Mouse (Mus musculus) liver, embryonic 14.5 days (tissue): ENCODE measurements at regions not wholly inside any gene's neighbourhood (a gene's known extent, or its start where the extent isn't known, plus 50 kb on each side); places are given as distances from the start of the nearest gene placed in this dataset.

Source experiments
- ATAC-seq: fragments of 200-750 bp; cut with Nextera tagmentation; 2 replicates; pipeline ENCODE4 v1.8.0; 2017; ENCODE audit warnings: moderate number of reproducible peaks, mild to moderate bottlenecking, moderate library complexity; ENCODE audit not compliant: insufficient read depth
- DNase-seq, 3 experiments: peaks; one replicate each; pipeline ENCODE4 v3.0.0-alpha.2; 2012 to 2013; ENCODE audit warnings: low read depth in 3 of 3, low spot score in 3 of 3
- H3K27ac ChIP-seq: fragments of 300-500 bp; sonication (generic); 2 replicates; pipeline ENCODE4 v1.5.1; 2014; ENCODE audit warnings: moderate library complexity, mild to moderate bottlenecking, control low read depth, inconsistent platforms
- H3K27me3 ChIP-seq: fragments of 300-500 bp; sonication (generic); 2 replicates; pipeline ENCODE4 v1.6.1; 2014; ENCODE audit warnings: mild to moderate bottlenecking, low read length, moderate library complexity; ENCODE audit not compliant: control insufficient read depth, insufficient read depth
- H3K36me3 ChIP-seq: fragments of 300-500 bp; sonication (generic); replicated peaks from 2 replicates; pipeline ENCODE4 v1.6.1; 2014; ENCODE audit warnings: low read depth; ENCODE audit not compliant: control insufficient read depth, insufficient read depth
- H3K4me1 ChIP-seq, 2 experiments: fragments of 200-500 bp in 1 of 2; fragments of 300-500 bp in 1 of 2; sonication (generic) in 1 of 2; replicated peaks; 2 replicates each; pipeline ENCODE4 v1.6.1; 2012 to 2014; ENCODE audit warnings: antibody characterized with exemption in 1 of 2, inconsistent platforms in 1 of 2, low read length in 1 of 2; ENCODE audit not compliant: control insufficient read depth in 2 of 2, insufficient read depth in 2 of 2
- H3K4me2 ChIP-seq: fragments of 300-500 bp; sonication (generic); 2 replicates; pipeline ENCODE4 v1.6.1; 2014; ENCODE audit warnings: low read depth, mild to moderate bottlenecking, control low read depth, moderate library complexity
- H3K4me3 ChIP-seq, 2 experiments: fragments of 200-500 bp in 1 of 2; fragments of 300-500 bp in 1 of 2; sonication (generic) in 1 of 2; 2 replicates each; pipeline ENCODE4 v1.5.1; 2012 to 2014; ENCODE audit warnings: low read depth in 2 of 2, low read length in 2 of 2, mild to moderate bottlenecking in 2 of 2, control low read depth in 1 of 2, inconsistent platforms in 1 of 2, moderate library complexity in 1 of 2; ENCODE audit not compliant: insufficient read depth in 1 of 2
- H3K9ac ChIP-seq: fragments of 300-500 bp; sonication (generic); replicated peaks from 2 replicates; pipeline ENCODE4 v1.6.1; 2014; ENCODE audit warnings: mild to moderate bottlenecking, control low read depth, moderate library complexity
- H3K9me3 ChIP-seq: fragments of 300-500 bp; sonication (generic); 2 replicates; pipeline ENCODE4 v1.6.1; 2016; ENCODE audit warnings: low read length, mixed read lengths; ENCODE audit not compliant: control insufficient read depth
- CTCF ChIP-seq: IDR thresholded peaks from 2 replicates; pipeline ENCODE4 v1.5.1; 2016; ENCODE audit warnings: antibody characterized with exemption, low read depth, control low read depth
- EP300 ChIP-seq: IDR thresholded peaks from 2 replicates; pipeline ENCODE4 v1.6.1; 2016; ENCODE audit warnings: antibody characterized with exemption, low read depth
- WGBS: fragments of 180-500 bp; shearing (Covaris S2); extraction: QIAGEN DNeasy Blood & Tissue Kit; methylation state at CpG from one replicate; pipeline ENCODE4 v1.1.7; 2014; ENCODE audit not compliant: insufficient replicate concordance; 5-methylcytosine and 5-hydroxymethylcytosine counted together

GRCm38 (mm10) chr10:96430142-96430541, 186.7 kb upstream of the Btg1 start:
- 43% methylated on average over 3 of the region's 3 CpGs for WGBS
- no peak for TF ChIP-seq EP300
- TF ChIP-seq CTCF, result no peak
- ATAC-seq, result no peak

GRCm38 (mm10) chr10:96435109-96435508, 181.7 kb upstream of the Btg1 start:
- Histone ChIP-seq H3K4me1 (no peaks in the 10 kb centered on the region; a peak in 1 of 4 replicates), H3K27me3 (no peaks in the 10 kb centered on the region), H3K36me3 (no peaks in the 10 kb centered on the region), H3K4me3 (no peak overlapping the region), H3K9me3 (no peaks in the 10 kb centered on the region), H3K27ac (no peak overlapping the region), H3K9ac (no peak overlapping the region), H3K4me2 (no peak overlapping the region)
- no peak for ATAC-seq
- no peak for DNase-seq
- TF ChIP-seq CTCF, result no peak
- TF ChIP-seq EP300, result no peak
- WGBS, result 14% methylated on average over 6 of the region's 6 CpGs

More at GRCm38 (mm10) chr10:96430142-96430541, 186.7 kb upstream of the Btg1 start:
- Histone ChIP-seq H3K4me1 (no peaks in the 10 kb centered on the region), H3K4me3 (no peak overlapping the region), H3K27ac (no peak overlapping the region), H3K9ac (no peak overlapping the region), H3K36me3 (no peaks in the 10 kb centered on the region), H3K9me3 (no peaks in the 10 kb centered on the region), H3K27me3 (no peaks in the 10 kb centered on the region), H3K4me2 (no peak overlapping the region)
- DNase-seq, result no peak

GRCm38 (mm10) chr10:96438398-96439103, 178.3 kb upstream of the Btg1 start:
- DNase-seq, result no peak

GRCm38 (mm10) chr10:96442165-96442564, 174.6 kb upstream of the Btg1 start:
- TF ChIP-seq EP300 (no peak), CTCF (no peak)
- Histone ChIP-seq H3K4me2 (no peak overlapping the region), H3K4me1 (no peaks in the 10 kb centered on the region), H3K4me3 (no peak overlapping the region), H3K9ac (no peak overlapping the region), H3K27me3 (no peaks in the 10 kb centered on the region), H3K27ac (no peak overlapping the region), H3K36me3 (no peaks in the 10 kb centered on the region), H3K9me3 (no peaks in the 10 kb centered on the region)
- no peak for DNase-seq
- no peak for ATAC-seq

More at GRCm38 (mm10) chr10:96438398-96439103, 178.3 kb upstream of the Btg1 start:
- Histone ChIP-seq H3K9me3 (no peaks in the 10 kb centered on the region), H3K4me1 (no peaks in the 10 kb centered on the region; a peak in 1 of 4 replicates), H3K9ac (no peak overlapping the region), H3K27ac (no peak overlapping the region), H3K4me2 (no peak overlapping the region), H3K4me3 (no peak overlapping the region), H3K27me3 (no peaks in the 10 kb centered on the region), H3K36me3 (no peaks in the 10 kb centered on the region)
- no peak for TF ChIP-seq EP300
- no peak for TF ChIP-seq CTCF
- no peak for ATAC-seq
- WGBS, result 57% methylated on average over 11 of the region's 11 CpGs

- no peak overlapping the region for H3K4me3 ChIP-seq
- H3K4me1 ChIP-seq, result no peaks in the 10 kb centered on the region
- ATAC-seq, result no peak
- no peaks in the 10 kb centered on the region for H3K36me3 ChIP-seq
- H3K9me3 ChIP-seq, result no peaks in the 10 kb centered on the region
- no peaks in the 10 kb centered on the region for H3K27me3 ChIP-seq
- H3K4me2 ChIP-seq, result no peak overlapping the region
- no peak overlapping the region for H3K9ac ChIP-seq
- DNase-seq, result no peak
- no peak for TF ChIP-seq CTCF
- TF ChIP-seq EP300, result no peak
- 70% methylated on average over 4 of the region's 4 CpGs for WGBS
- H3K27ac ChIP-seq, result no peak overlapping the region
Observed at GRCm38 (mm10) chr10:96450266-96450665, 166.5 kb upstream of the Btg1 start.
